In genomic region chr16:28841102-28841501, GRCm38 (mm10) we compare ENCODE assay signal across 8 mouse cellular contexts.
A peak's percentile ranks its signal among the peaks of the same experiment; 100 is the strongest.
DNase-seq lines count a peak whose midpoint lies in the region; ATAC-seq and TF ChIP-seq lines count a peak whose summit lies in the region.

No protein-coding gene starts in this region.

- 11% methylated on average over 11 of the region's 11 CpGs for WGBS in hindbrain, postnatal 0 days
- 11% methylated on average over 11 of the region's 11 CpGs for WGBS in midbrain, embryonic 10.5 days

- H3K27me3 ChIP-seq in hindbrain, postnatal 0 days (ENCODE audit: insufficient read depth, low read length): no peaks in the 10 kb centered on the region
- no peaks in the 10 kb centered on the region for H3K27me3 ChIP-seq in midbrain, embryonic 10.5 days (ENCODE audit: low read depth, poor library complexity, severe bottlenecking)

- TF ChIP-seq CTCF in brain, embryonic 14.5 days (IDR thresholded peaks at IDR 0.05; ENCODE audit: borderline replicate concordance, extremely low read depth, insufficient read depth, insufficient read length): peak; percentile 20; the same call in 1 of the 2 replicates
- TF ChIP-seq CTCF in hindbrain, postnatal 0 days (IDR thresholded peaks at IDR 0.05; ENCODE audit: low read depth): peak; percentile 54

- H3K4me3 ChIP-seq in hindbrain, postnatal 0 days (ENCODE audit: low read length): no peak overlapping the region
- peak overlapping the region; percentile 9; the same call in 1 of the 2 replicates for H3K4me3 ChIP-seq in midbrain, embryonic 10.5 days

- no peaks in the 10 kb centered on the region for H3K36me3 ChIP-seq in hindbrain, postnatal 0 days (ENCODE audit: insufficient read depth, low read length)
- no peaks in the 10 kb centered on the region for H3K36me3 ChIP-seq in midbrain, embryonic 10.5 days

- no peak for TF ChIP-seq POLR2A in brain, embryonic 14.5 days (IDR thresholded peaks at IDR 0.05; ENCODE audit: borderline replicate concordance, extremely low read depth, insufficient read depth, insufficient read length, poor library complexity, severe bottlenecking)

- no peak overlapping the region for H3K9ac ChIP-seq in hindbrain, postnatal 0 days (replicated peaks; ENCODE audit: low read length)

- ATAC-seq in hindbrain, postnatal 0 days: peak; percentile 43

- H3K4me2 ChIP-seq in hindbrain, postnatal 0 days (ENCODE audit: low read depth, low read length): no peak overlapping the region

- no peaks in the 10 kb centered on the region for H3K9me3 ChIP-seq in hindbrain, postnatal 0 days (ENCODE audit: low read length)
- no peaks in the 10 kb centered on the region for H3K9me3 ChIP-seq in midbrain, embryonic 10.5 days (replicated peaks)

- no peak overlapping the region for H3K27ac ChIP-seq in hindbrain, postnatal 0 days
- H3K27ac ChIP-seq in midbrain, embryonic 10.5 days (replicated peaks): 0 out of 2 replicates have a peak overlapping the region, but pooled peaks have one; percentile 28

- DNase-seq in cerebellum, postnatal 10 days: peak; percentile 54 to 69
- no peak for DNase-seq in cerebellum, adult 9-10 months
- peak; percentile 88 for DNase-seq in brain, embryonic 14.5 days (ENCODE audit: low read depth)
- DNase-seq in hindbrain, postnatal 0 days (ENCODE audit: low spot score): peak; percentile 82
- DNase-seq in midbrain, embryonic 10.5 days (ENCODE audit: low spot score): peak; percentile 59
- DNase-seq in urinary bladder, postnatal 36 days (ENCODE audit: low spot score in 2 of 2): no peak
- no peak for DNase-seq in thymus, postnatal 36 days
- no peak for DNase-seq in ovary, adult 18-20 months (ENCODE audit: low spot score)

- peaks cover 10% of the 10 kb centered on the region; the same call in 1 of the 2 replicates for H3K4me1 ChIP-seq in hindbrain, postnatal 0 days (ENCODE audit: insufficient read depth, low read length)
- peaks cover 19% of the 10 kb centered on the region for H3K4me1 ChIP-seq in midbrain, embryonic 10.5 days

Comparison
In these comparisons a context has a peak if more than half of its experiments do, and no peak if none do; other contexts are left out.
1. DNase-seq: peak in cerebellum, postnatal 10 days (2 of 2), brain, embryonic 14.5 days (single experiment), hindbrain, postnatal 0 days (single experiment) and midbrain, embryonic 10.5 days (single experiment); none in cerebellum, adult 9-10 months (single experiment), urinary bladder, postnatal 36 days (0 of 2), thymus, postnatal 36 days (0 of 2) and ovary, adult 18-20 months (single experiment).